Mouse (Mus musculus): Measurements from ENCODE around the gene Mtfr1l.
"Not testable (repeated sequence)": the region's sequence is repeated elsewhere in the genome, so short reads cannot be mapped to it uniquely, and the experiment has no call there.

DNA sequence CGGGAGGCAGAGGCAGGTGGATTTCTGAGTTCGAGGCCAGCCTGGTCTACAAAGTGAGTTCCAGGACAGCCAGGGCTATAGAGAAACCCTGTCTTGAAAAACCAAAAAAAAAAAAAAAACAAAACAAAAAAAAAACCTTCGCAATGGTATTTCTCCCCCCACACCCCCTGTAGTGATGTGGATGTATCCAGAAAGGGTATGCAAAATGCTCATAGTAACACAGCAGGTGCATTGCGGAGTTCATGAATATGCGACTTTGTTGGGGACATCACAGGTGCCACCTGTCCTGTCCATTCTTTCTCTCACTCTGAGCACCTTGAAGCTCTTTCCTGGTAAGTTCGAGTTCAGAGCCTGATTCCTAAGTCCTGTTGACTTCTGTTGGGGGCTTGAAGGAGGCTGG is 41.0 kb downstream of the Mtfr1l start:
- TF ChIP-seq POLR2A (IDR thresholded peaks at IDR 0.05; ENCODE audit: control insufficient read depth, low read depth, low read length); CTCF (IDR thresholded peaks at IDR 0.05; ENCODE audit: control insufficient read depth, insufficient read depth, insufficient replicate concordance, low read depth, low read length): not testable (repeated sequence)

Measured in testis, adult 2 months (tissue).